Mouse (Mus musculus) G1E (cell line): ENCODE results near the gene Chrnb1.

ENCODE experiments used
- CTCF ChIP-seq: IDR thresholded peaks from 2 replicates; pipeline ENCODE4 v1.5.1; 2012; ENCODE audit warnings: low read depth, low read length, inconsistent platforms, mixed read lengths
- GATA1 ChIP-seq: IDR thresholded peaks from 2 replicates; pipeline ENCODE4 v1.6.1; 2012; ENCODE audit warnings: borderline replicate concordance, low read length, inconsistent platforms, mixed read lengths
- GATA2 ChIP-seq: IDR thresholded peaks from 2 replicates; pipeline ENCODE4 v1.6.1; 2012; ENCODE audit warnings: low read depth, low read length, inconsistent platforms, borderline replicate concordance
- POLR2AphosphoS5 ChIP-seq: IDR thresholded peaks from 2 replicates; pipeline ENCODE4 v1.6.1; 2012; ENCODE audit warnings: low read depth, low read length, inconsistent platforms; ENCODE audit not compliant: insufficient replicate concordance
- TAL1 ChIP-seq: conservative IDR thresholded peaks from 2 replicates; pipeline ENCODE4 v1.6.1; 2012; ENCODE audit warnings: low read depth, low read length, inconsistent platforms, mixed read lengths

GRCm38 (mm10) chr11:69763551-69763950, 32.2 kb downstream of the Chrnb1 start:
- no peak for TF ChIP-seq CTCF
- TF ChIP-seq TAL1: no peak
- TF ChIP-seq GATA1: no peak
- no peak for TF ChIP-seq GATA2
- no peak for TF ChIP-seq POLR2AphosphoS5
